Mouse (Mus musculus) adrenal gland (tissue): ENCODE measurements around the gene Tmod2.
"Not testable (repeated sequence)": the region's sequence is repeated elsewhere in the genome, so short reads cannot be mapped to it uniquely, and the experiment has no call there.

ENCODE experiments used
- intact Hi-C: fragments of 180-260 bp; cut with DNase I; formaldehyde crosslinking; loops from one replicate; pipeline ENCODE4 v1.15.1; 2025
- long read RNA-seq, 2 experiments: library from polyadenylated mRNA; unstranded; transcript quantifications; one replicate each; pipeline ENCODE4 v2.0.0; 2020; ENCODE audit warnings: borderline replicate concordance in 1 of 2; ENCODE audit not compliant: insufficient replicate concordance in 1 of 2

The Tmod2 gene
- long read RNA-seq, experiment 1, full-length matches to known transcripts = 7 of 10 reads
- long read RNA-seq, experiment 1, partial matches to known transcripts = 1 of 10 reads
- long read RNA-seq, experiment 1, other reads (novel, unspliced or antisense) = 2 of 10 reads
- long read RNA-seq, experiment 2, full-length matches to known transcripts = 7 of 8 reads
- long read RNA-seq, experiment 2, partial matches to known transcripts = 0 of 8 reads
- long read RNA-seq, experiment 2, other reads (novel, unspliced or antisense) = 1 of 8 reads

DNA sequence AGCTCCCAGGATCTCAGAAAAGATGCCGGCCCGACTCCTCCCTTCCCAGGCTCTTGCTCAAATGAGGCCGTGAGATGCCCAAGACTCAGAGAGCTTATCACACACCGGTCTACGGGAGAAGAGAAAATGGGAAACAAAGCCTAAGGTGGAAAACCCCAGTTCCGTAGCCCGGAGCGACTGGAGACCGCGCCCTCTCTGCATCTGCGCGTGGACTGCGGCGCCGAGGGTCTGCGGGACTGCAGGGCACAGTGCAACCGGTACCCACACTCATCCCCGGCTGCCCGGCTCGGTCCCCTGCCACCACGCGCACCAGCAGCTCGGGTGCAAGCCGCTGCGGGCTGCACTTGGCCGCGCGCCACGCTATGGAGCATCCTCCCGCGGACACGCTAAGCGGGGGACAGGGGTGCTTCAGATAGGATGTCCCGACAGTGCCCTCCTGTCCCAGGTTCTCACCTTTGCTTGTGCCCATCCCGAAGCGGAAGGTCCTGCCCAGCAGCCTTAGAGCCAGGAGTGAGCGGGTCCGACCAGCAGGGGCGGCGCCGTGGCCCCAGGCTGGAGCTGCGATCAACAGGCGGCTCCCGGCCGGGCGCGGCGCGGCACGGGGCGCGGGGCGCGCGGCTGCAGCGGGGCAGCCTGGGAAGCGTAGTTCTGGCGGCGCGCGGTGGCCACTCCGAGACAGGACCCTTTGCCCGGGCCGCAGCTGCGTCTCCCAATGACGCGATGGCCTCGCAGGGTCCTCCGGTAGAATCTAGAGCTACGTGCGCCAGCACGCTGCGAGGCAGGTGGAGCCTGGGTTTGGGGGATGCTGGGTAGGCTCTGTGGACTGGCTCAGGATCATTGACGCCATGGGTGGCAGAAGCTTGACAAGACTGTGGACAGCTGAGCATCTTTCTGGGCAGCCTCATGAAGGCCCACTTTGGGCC, at the start of gene Tmod2:
TSS of gene Tmod2 (minus strand) at position 755 of the 923 bp plus-strand sequence.
- intact Hi-C loops = no loop called here

DNA sequence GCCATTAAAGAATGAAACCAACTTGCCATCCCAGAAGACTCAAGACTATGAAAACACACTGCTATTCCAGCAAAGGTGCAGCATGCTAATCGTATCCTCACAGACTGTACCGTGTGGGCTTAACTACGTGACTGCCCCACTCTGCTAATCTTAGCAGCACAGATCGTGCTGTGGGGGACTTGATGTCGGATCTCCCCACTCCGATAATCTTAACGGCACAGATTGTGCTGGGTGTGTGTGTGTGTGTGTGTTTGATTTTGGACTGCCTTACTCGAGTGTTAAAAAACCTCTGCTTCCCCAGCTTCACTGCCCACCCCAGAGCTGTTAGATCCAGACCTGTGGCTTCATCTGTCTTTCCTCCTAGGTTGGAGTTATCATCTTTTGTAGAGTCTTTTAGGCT, 49.8 kb upstream of the Tmod2 start:
- intact Hi-C loops = no loop called here

DNA sequence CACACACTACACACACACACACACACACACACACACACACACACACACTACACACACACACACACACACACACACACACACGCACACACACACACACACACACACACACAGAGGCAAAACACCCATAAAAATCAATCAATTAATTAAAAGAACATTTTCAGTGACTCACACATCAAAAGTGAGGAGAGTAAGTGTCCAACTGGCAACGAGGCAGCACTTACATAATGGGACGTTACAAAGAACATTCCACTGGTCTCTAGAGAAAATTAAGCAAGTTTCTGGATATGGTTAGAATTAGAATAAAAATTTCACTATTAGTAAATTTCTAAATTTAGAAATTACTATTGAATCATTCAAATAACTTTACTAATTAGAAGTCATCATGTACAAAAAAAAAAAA, 45.3 kb upstream of the Tmod2 start:
- intact Hi-C loops = not testable (repeated sequence)

DNA sequence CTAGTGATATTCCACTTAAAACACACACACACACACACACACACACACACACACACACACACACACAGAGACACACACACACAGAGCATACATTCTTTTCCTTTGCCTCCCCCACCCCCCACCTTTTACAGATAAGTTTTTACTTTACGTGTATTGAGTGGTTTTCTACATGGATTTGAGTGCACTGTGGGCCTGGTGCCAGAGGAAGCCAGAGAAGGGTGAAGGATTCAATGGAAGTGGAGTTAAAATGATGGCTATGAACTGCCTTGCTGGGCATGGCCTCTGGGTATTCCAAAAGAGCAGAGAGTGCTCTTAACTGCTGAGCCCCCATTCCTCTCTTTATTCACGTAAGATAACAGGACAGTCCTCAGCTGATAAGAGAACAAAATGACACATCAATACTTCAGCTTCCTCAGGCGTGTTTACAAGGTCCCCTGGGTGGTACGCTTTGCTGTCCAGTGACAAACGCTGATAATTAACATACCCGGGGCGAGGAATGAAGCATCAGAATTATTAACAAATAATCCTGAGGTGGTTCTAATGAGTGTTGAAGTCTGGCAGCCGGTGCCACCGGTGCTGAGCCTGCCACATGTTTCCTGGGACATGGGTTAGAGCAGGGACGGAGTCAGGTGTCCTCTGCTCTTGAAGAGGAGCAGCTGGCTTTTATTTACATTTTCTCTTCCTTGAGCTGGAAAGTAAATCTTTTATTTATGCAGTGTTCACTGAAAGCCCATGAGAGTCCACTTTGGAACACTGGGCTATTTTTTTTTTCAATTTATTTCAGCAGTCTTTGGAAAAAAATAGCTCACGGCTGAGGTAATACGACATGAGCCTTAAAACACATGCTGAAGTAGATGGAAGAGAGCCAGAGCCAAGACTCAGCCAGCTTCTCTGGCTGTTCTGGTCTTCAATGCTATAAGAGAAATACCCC, 43.1 kb upstream of the Tmod2 start:
- intact Hi-C loops = no loop called here

DNA sequence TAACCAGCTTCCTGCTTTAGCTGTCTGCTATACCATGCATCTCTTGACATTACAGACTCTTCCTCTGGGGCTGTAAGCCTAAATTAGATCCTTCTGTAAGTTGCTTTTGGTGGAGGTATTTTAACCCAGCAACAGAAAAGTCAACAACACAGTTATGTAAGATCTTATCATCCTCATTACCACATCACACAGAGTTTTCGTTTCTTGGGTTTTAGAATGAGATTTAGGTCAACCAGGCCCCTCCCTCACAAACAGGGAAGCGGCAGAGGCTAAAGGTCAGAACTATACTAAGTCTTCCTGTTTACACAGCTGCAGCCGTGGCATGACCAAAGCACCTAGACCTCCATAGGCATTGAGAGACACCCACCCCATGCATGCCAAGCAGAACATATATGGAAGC, 34.3 kb upstream of the Tmod2 start:
- intact Hi-C loops = no loop called here

DNA sequence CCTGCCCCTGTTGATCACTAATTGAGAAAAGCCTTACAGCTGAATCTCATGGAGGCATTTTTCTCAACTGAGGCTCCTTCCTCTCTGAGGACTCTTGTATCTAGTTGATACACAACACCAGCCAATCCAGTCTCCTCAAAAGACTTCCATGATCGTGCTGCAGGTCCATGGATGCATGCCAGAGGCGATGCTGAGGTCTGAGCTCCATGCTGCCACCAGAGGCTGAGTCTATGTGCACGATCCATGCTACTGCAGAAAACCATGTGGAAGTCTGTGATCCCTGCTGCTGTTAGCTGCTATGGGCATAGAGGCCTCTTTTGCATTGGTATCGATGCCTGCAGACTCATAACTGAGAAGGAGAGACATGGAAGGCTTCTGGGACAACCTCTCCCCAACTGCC, 23.1 kb upstream of the Tmod2 start:
- intact Hi-C loops = no loop called here

DNA sequence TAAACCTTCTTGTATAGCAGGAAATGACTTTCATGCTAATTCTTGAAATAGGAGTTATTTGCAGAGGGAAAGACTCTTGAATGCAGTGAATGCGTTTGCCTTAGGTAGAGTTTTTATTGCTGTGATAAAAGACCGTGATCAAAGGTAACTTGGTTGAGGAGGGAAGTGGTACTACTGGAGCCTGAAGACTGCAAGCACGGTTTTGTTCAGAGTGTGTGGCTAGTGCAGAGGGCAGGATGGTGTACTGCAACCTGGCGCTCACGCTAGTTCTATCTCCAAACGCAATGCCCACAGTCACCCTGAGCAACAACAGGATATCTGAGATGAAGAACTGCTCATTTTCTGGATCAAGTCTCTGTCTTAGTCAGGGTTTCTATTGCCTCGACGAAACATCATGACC, 22.5 kb upstream of the Tmod2 start:
- intact Hi-C loops = no loop called here

DNA sequence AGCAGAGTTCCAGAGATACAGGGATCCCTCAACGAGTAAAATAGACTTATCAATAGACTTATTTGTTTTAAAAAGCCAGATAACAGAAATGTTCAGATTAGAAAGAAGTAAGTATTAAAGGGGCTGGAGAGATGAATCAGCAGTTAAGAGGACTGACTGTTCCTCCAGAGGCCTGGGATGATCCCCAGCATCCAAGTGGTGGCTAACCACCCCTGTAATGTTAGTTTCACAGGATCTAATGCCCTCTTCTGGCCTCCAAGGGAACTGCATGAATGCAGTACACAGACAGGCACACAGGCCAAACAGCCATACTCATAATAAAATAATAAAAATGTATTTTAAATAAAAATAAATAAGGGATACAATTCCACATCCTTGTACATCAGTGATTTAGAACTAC, 21.8 kb upstream of the Tmod2 start:
- intact Hi-C loops = no loop called here

DNA sequence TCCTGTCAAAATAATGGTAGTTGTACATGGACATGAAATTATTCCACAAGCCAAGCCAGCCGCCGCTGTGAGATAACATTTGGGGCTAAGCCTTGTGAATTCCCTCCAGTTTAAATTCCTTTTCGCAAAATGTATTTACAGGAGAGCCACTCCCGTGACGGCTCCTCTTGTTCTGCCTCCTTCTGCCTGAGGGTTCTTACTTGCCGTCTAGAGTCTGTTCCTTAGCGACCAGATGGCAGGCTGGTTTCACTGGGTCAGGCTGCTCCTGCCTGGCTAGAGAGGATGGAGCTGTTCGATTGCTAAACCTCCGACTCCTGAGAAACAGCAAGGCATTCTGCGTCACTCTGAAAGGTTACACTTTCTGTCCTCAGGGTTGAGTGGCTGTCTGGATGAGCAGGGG, 21.0 kb upstream of the Tmod2 start:
- intact Hi-C loops = no loop called here

DNA sequence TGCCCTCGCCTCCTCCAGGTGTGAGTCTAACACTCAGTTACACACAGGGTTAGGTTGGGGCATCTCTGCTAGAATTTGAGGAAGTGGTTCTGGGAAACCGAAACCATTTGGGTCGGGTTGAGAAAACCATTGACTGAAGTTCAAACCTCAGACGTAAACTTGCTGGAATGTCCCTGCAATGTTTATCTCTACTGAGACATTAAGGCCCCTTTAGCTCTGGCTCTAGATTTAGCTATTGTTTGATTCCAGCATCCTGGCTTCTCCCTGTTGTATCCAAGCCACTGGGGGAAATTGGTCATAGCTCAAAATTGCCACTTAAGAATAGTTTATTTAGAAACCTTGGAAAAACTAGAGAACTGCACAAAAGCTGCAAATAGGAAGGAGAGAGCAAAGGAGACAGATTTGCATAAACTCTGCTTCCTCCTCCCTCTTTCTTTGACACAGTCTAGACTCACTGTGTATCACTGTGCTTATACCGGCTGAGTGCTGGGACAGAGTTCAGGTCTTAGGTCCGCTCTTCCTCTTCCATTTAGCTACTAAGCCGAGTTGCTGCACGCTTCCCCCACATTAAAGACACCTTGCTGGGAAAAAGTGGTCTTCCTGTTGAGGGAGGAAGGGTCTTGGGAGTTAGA, 19.8 kb upstream of the Tmod2 start:
- intact Hi-C loops = no loop called here

DNA sequence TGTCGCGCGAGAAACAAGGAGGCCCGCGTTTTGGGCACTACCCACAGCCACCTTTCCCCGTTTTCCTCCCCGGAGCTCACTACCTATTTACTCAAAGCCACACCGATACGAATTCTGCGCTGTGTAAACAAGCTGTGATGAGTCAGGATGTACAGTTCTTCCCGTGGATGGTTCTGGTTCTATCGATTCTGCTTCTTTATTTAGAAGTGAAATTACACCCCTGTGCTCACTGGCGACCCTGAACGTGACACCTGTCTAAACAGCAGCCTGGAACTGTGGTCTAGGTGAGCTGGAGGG, 15.1 kb upstream of the Tmod2 start:
- intact Hi-C loops = no loop called here

DNA sequence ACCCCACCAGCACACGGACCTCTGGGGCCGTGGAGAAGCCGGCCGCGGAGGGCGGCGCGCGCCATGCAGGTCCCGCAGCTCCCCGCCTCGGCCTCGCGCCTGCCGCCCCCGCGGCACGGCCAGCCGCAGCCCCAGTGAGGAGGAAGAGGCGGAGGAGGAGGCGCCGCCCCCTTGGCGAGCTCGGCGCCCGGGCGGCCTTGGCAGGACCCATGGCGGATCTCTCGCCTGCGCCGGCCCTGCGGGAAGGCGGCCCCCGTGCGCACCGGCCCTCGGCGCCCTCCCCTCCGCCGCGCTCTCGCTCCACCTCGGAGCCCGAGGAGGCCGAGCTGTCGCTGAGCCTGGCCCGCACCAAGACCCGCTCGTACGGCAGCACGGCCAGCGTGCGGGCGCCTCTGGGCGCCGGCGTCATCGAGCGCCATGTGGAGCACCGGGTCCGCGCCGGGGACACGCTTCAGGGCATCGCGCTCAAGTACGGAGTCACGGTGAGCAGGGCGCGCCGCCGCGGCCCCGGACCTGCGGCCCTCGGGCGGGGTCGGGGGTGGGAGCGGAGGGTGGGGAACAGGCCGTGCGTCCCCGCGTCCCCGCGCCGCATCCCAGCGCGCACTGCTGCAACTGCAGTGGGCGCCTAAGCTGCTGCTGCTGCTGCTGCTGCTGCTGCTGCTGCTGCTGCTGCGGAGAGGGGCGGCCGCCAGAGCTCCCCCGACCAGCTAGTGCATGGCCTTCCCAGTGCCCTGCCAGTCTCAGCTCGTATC, 14.6 kb upstream of the Tmod2 start, which contains the start of gene Lysmd2:
TSS of gene Lysmd2 (plus strand) at position 186 of the 752 bp plus-strand sequence.
- intact Hi-C loops = no loop called here

DNA sequence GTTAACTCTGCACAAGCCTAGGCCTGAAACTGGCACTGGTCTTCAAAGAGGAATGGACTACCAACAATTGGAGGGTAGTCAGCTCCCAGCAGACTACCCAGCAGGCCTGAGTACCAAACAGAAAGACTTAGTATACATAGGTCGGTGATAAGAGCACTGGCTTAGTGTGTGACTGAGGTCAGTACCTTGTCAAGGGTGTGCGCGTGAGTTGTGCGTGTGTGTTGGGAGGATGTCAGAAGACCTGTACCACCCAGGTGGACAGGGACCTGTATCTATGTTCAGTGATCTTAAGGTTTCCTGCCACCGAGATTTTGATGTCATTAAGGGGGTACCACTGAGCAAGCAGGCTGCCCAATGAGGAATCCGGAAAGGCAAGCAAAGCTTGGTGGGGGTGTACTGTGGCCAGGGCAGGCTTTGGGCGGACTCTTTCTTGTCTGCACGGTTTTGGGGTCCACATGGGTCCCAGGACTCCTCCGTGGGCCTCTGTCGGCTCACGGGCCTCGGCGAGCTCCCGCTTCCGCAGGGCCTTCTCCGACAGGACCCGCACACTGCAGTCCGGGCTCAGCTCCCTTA, 13.9 kb upstream of the Tmod2 start:
- intact Hi-C loops = no loop called here

DNA sequence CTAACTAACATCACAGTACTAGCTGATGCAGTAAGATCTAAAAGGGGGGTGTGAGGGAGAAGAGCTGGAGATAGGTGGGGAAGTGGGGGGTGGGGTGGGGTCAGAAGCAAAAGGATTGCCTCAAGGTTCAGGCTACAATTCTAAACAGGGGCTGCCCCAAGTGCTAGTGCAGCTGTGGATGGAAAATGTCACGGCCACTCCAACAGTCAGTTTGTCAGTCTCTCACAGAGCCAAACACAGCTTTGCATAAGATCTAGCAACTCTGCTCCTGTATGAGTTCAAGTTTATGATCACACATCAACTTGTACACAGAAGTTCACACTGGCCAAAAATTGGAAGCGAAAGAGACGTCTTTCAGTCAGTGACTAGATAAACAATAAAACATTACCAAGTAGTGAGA, 10.3 kb upstream of the Tmod2 start:
- intact Hi-C loops = no loop called here

DNA sequence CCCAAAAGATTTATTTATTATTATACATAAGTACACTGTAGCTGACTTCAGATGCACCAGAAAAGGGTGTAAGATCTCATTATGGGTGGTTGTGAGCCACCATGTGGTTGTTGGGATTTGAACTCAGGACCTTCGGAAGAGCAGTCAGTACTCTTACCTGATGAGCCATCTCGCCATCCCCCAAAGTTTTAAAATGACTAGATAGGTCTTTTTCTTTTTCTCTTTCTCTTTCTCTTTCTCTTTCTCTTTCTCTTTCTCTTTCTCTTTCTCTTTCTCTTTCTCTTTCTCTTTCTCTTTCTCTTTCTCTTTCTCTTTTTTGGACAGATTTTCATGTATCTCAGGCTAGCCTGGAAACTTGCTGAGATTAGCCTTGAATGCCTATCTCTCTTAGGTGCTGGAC, 8.6 kb upstream of the Tmod2 start:
- intact Hi-C loops = not testable (repeated sequence)

DNA sequence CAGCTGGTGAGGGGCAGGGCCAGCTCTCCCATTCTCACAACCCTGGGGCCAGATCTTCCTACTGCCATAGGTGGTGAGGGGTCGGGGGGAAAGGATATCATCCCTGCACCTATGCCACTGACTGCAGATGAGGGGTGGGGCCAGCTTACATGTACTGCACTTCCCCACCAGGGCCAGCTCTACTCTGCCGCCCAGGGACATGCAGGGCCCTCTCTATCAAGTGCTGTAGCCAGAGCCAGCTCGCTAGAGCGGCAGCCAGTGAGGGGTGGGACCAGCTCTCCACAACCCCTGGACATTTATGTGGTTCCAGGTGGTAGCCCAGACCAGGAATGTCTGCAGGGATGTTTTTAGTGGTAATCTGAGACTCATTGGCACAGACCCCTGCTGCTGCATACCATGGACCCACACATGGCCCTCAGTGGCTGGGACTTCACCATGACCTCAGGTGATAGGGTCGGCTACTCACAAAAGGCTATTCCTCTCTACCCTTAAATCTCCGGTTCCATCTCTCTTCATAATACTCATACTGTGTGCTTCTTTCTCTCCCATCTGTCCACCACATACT, 7.8 kb upstream of the Tmod2 start:
- intact Hi-C loops = no loop called here

DNA sequence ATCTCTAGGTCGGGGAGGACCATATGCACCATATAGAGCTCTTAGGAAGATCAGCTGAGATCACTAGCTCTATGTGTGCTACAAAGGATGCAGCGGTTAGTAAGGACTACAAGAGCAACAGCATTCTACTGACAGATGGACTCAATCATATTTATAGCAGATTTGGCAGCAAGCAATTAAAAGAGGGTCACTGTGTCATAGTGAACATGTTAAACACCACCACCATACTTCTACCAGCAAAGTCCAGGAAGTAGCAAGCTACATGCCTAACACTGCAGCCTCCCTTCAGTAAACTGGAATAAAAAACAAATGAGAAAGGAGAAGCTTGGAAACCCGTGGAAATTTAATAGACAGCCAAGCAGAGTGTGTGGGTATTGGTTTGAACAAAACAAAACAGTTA, 5.4 kb upstream of the Tmod2 start:
- intact Hi-C loops = no loop called here

DNA sequence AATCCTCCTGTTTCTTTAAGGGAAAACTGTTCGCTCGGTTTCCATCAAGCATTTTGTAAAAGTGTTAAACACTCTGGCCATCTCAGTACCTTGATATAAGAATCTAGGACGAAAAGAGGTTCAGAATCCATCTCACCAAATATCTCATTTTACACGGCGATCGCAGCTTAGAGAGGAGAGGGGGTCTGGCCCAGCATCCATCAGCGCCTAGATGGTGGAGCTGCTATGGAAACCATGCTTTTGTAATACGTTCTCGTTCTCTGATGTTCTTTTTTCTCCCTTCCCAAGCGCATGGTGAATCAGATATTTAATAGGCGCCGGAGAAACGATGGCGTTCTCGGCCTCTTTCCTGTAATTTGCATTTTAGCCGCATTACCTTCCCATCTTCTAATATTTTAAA, 1.2 kb downstream of the Tmod2 start:
- intact Hi-C loops = no loop called here

DNA sequence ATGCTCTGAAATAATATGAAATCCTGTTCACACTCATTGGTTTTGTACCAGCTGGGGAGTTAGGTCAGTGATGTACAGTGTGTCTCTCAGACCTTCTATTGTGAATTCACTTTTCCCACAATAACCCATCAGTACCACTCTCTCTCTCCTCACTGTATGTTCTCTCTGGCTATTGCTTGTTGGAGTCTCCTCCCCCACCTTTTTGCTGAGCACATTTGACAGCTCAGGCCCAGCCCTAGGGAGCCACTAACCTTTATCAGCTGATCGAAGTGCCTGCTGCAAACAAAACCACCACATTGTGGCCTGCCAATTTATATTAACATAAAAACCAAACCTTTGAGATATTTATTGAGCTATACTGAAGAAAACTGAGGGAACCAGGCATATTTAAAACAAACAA, 1.6 kb downstream of the Tmod2 start:
- intact Hi-C loops = no loop called here

DNA sequence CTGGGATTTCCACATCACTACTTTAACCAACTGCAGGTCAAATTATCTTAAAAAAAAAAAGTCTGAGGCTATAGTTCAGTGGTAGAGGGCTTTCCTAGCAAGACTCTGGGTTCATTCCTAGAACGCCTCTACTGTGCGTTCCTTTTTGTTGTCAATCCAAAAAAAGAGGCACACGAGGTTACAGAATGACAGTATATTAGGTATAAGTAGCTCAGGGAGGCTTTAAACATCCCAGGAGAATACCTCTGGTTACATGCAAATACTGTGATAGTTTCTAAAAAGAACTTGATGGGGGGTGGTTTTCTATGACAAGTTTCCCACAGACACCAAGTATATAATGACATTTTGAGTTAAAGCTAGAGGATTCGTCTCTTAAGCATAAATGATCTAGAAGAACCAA, 3.6 kb downstream of the Tmod2 start:
- intact Hi-C loops = no loop called here
